Mouse (Mus musculus): ENCODE results near the gene Dnajc15. TPM values are rescaled to one million over a fixed set of nuclear protein-coding genes. Genes with fewer than 3 reads are reported as not detected.

The Dnajc15 gene
- polyA plus RNA-seq (2011; ENCODE audit: insufficient read length, low read depth, missing spikeins), result 31.7 and 54.7 TPM in 2 replicates

DNA sequence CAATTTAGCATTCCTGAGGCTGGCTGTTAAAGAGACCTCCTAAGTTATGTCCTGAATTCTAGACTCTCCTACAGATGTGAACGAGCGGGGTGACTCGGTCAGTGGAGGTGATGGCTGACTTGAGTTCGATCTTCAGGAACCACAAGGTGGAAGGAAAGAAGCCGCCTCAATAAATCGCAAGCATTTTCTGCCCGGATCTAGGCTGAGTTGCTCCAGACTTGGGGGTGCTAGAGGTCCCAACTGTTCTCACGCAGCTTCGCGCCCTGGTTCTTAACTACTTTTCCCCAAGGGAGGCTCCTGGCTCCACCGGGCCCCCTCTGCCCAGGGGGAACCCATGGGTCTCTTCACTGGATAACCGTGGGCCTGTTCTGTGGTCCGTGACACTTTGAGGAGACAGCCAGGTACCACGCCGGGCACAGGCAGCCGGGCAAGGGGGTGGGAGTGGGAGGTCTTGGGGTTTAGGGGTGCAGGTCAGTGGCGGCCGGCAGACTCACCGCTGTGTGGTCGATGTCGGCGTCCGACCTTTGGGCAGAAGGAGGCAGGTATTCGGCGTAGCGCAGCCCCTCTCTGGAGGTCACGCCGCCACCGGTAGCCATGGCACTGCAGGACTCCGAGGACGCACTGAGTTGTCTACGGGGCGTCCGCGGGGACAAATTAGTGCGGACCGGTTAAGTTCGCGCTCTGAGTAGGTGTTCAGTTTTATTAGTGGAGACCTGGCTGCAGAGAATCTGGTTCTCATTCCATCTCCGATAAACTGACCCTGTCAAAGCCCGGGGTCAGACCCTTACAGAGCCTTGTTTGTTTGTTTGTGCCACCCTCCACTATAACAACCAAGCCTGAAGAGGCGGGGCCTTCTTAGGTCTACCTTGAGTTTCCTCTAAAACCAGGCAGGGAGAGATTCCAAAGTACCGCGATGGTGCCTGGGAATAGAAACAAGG, at the start of gene Dnajc15:
Gene Dnajc15 (minus strand): TSS at position 822 of the 938 bp plus-strand sequence.
- peak within 1 kb of the TSS; percentile 99 for H3K4me3 ChIP-seq (ENCODE audit: insufficient read depth, low read length)
- no peak within 1 kb of the TSS for H3K27ac ChIP-seq (ENCODE audit: insufficient read depth, low read length)
- no peaks in the 10 kb centered on the region for H3K4me1 ChIP-seq (ENCODE audit: control insufficient read depth, insufficient read depth, low read length)
- TF ChIP-seq CTCF (IDR thresholded peaks at IDR 0.05; ENCODE audit: borderline replicate concordance, insufficient read depth, low read length) (no peak), POLR2A (IDR thresholded peaks at IDR 0.05; ENCODE audit: low read depth, low read length) (peak; percentile 54; the same call in 1 of the 2 replicates)

DNA sequence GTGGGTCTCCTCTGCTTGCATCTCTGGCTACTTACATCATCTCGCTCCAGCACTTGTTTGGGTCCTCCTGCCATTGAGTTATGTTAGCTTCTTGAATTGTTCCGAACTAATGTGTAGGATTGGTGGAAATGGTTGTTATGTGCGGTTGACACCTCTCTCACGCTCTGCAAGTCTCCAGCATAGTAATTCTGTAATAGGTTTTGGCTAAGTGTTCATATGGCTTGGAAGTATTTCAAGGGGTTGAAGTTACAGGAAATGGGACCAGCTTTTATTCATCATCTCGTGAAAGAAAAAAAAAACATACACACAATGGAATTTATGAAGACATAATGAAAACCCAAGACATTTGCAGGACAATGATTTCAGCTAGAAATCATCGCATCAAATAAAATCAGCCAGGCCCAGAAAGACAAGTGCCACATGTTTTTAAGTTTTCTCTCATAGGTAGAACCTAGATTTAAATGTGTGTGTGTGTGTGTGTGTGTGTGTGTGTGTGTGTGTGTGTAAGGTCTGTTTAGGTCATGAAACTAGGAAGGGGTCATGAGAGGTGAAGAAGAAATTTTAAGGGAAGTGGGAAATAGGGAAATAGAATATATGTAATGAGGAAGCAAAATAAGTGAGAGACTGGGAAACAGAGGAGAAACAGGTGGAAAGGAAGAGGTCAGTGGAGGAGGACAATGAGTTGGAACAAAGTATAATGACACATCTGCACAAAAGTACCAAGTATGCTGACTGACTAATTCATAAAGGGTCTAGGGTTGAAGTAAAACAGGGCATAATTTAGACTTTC, 48.3 kb upstream of the Dnajc15 start:
- Histone ChIP-seq H3K4me1 (ENCODE audit: control insufficient read depth, insufficient read depth, low read length) (no peaks in the 10 kb centered on the region), H3K27ac (ENCODE audit: insufficient read depth, low read length) (no peak overlapping the region; the same call in 1 of the 2 replicates), H3K4me3 (ENCODE audit: insufficient read depth, low read length) (no peak overlapping the region)
- TF ChIP-seq POLR2A (IDR thresholded peaks at IDR 0.05; ENCODE audit: low read depth, low read length) (no peak; the same call in 1 of the 2 replicates), CTCF (IDR thresholded peaks at IDR 0.05; ENCODE audit: borderline replicate concordance, insufficient read depth, low read length) (no peak)

DNA sequence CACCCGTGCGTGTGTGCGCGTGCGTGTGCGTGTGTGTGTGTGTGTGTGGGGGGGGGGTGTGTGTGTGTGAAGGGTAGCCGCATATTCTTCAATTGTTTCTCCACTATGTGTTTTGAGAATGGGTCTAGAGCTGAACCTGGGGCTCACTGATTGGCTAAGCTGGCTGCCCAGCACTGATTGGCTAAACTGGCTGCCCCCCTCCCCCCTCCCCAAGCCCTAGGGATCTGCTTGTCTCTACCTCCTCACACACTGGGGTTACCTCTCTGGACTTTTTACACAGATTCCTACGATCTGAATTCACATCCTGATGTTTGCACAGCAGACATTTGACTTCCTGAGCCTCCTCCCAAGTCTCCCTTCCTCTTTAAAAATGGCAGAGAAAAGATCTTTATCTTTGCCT, 46.7 kb upstream of the Dnajc15 start:
- no peak overlapping the region for H3K27ac ChIP-seq (ENCODE audit: insufficient read depth, low read length)
- H3K4me3 ChIP-seq (ENCODE audit: insufficient read depth, low read length), result no peak overlapping the region
- TF ChIP-seq POLR2A (IDR thresholded peaks at IDR 0.05; ENCODE audit: low read depth, low read length) (no peak), CTCF (IDR thresholded peaks at IDR 0.05; ENCODE audit: borderline replicate concordance, insufficient read depth, low read length) (no peak)
- no peaks in the 10 kb centered on the region for H3K4me1 ChIP-seq (ENCODE audit: control insufficient read depth, insufficient read depth, low read length)

DNA sequence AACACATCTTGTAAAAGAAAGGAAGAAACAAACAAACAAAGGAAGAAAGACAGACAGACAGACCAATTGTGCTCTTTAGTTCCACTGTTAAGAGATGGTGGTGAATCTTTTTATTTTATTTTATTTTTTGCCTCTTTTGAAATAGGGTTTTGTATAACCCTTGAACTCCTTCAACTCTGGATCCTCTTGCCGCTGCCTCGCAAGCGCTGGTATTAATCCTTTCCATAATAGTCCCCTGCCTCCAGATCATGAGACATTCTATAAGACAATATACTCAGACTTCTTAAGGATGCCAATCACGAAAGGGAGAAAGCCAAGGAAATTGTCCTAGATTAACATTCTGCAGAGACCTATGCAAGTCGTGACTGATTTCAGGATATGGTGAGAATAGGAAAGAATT, 40.9 kb upstream of the Dnajc15 start:
- TF ChIP-seq POLR2A (IDR thresholded peaks at IDR 0.05; ENCODE audit: low read depth, low read length) (no peak), CTCF (IDR thresholded peaks at IDR 0.05; ENCODE audit: borderline replicate concordance, insufficient read depth, low read length) (no peak)
- Histone ChIP-seq H3K27ac (ENCODE audit: insufficient read depth, low read length) (no peak overlapping the region), H3K4me3 (ENCODE audit: insufficient read depth, low read length) (no peak overlapping the region), H3K4me1 (ENCODE audit: control insufficient read depth, insufficient read depth, low read length) (no peaks in the 10 kb centered on the region)

DNA sequence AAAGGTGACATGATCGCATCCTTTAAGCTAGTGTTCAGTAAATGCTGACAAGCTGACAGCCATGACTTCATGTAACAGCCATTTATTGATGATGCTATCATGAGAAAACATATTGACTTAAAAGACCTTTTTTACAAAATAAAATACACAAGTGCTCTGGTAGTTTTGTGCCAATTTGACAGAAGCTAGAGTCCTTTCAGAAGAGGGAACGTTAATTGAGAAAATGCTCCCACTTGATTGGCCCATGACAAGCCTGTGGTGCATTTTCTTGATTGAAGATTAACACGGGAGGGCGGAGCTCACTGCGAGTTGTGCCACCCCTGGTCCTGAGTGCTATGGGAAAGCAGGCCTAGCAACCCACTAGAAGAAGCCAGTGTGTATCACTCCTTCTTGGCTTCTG, 31.7 kb upstream of the Dnajc15 start:
- no peaks in the 10 kb centered on the region for H3K4me1 ChIP-seq (ENCODE audit: control insufficient read depth, insufficient read depth, low read length)
- TF ChIP-seq CTCF (IDR thresholded peaks at IDR 0.05; ENCODE audit: borderline replicate concordance, insufficient read depth, low read length) (no peak), POLR2A (IDR thresholded peaks at IDR 0.05; ENCODE audit: low read depth, low read length) (no peak)
- no peak overlapping the region for H3K4me3 ChIP-seq (ENCODE audit: insufficient read depth, low read length)
- H3K27ac ChIP-seq (ENCODE audit: insufficient read depth, low read length), result no peak overlapping the region

DNA sequence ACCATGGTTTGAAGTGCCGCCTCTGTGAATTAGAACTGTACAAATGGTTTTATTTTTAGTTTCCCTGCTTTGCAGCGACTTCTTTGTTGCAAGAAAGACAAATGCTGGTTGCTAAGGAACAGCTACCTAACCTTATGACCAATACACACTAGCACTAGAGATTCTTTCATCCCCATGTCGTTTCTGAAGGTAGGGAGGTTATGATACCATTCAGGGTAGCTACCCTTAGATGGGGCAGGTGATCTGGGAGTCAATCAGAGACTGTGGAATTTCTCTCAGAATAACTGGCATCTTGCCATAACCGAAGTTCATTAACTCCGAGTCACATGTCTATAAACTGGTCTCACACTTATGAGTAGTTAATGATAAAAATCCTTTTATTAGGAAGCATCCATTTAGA, 30.5 kb upstream of the Dnajc15 start:
- H3K4me3 ChIP-seq (ENCODE audit: insufficient read depth, low read length), result no peak overlapping the region
- TF ChIP-seq POLR2A (IDR thresholded peaks at IDR 0.05; ENCODE audit: low read depth, low read length) (no peak), CTCF (IDR thresholded peaks at IDR 0.05; ENCODE audit: borderline replicate concordance, insufficient read depth, low read length) (no peak)

DNA sequence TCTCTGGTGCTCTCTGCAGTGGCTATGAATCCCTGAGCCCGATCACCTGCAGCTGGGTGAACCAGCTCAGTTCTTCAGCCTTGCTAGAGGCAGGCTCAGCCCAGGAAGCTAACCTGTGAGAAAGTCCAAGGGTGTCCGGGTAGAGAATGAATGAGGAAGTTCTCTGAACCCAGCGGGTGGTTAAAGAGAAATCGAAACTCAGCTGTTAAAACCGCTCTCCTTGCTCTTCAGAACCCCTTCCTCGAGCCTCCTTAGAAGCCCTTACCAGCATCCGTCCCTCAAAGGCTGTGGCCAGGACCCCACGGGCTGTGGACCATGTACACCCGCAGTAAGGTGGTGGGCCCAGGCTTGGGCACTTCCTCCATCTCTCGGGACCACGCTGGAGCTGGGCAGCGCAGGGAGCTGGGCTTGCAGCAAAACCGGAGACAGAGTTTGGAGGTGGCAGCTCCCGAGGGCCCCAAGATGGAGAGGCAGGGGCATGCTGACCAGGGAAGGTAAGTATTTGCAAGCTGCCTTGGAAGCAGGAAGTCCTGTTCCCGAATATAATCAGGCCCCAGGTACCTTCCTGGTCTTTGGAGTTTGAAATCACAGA, 29.3 kb upstream of the Dnajc15 start, which contains the start of gene Epsti1:
Gene Epsti1 (plus strand): TSS at position 69 of the 592 bp plus-strand sequence.
- H3K27ac ChIP-seq (ENCODE audit: insufficient read depth, low read length), result no peak within 1 kb of the TSS
- H3K4me1 ChIP-seq (ENCODE audit: control insufficient read depth, insufficient read depth, low read length), result no peaks in the 10 kb centered on the region
- no peak within 1 kb of the TSS for H3K4me3 ChIP-seq (ENCODE audit: insufficient read depth, low read length)
- TF ChIP-seq POLR2A (IDR thresholded peaks at IDR 0.05; ENCODE audit: low read depth, low read length), result no peak
- TF ChIP-seq CTCF (IDR thresholded peaks at IDR 0.05; ENCODE audit: borderline replicate concordance, insufficient read depth, low read length), result no peak

More for the DNA sequence above, 30.5 kb upstream of the Dnajc15 start:
- Histone ChIP-seq H3K27ac (ENCODE audit: insufficient read depth, low read length) (no peak overlapping the region), H3K4me1 (ENCODE audit: control insufficient read depth, insufficient read depth, low read length) (no peaks in the 10 kb centered on the region)

GRCm38 (mm10) chr14:77902541-77902940, 27.6 kb upstream of the Dnajc15 start:
- Histone ChIP-seq H3K4me3 (ENCODE audit: insufficient read depth, low read length) (no peak overlapping the region), H3K27ac (ENCODE audit: insufficient read depth, low read length) (no peak overlapping the region), H3K4me1 (ENCODE audit: control insufficient read depth, insufficient read depth, low read length) (no peaks in the 10 kb centered on the region)
- TF ChIP-seq POLR2A (IDR thresholded peaks at IDR 0.05; ENCODE audit: low read depth, low read length) (no peak), CTCF (IDR thresholded peaks at IDR 0.05; ENCODE audit: borderline replicate concordance, insufficient read depth, low read length) (no peak)

DNA sequence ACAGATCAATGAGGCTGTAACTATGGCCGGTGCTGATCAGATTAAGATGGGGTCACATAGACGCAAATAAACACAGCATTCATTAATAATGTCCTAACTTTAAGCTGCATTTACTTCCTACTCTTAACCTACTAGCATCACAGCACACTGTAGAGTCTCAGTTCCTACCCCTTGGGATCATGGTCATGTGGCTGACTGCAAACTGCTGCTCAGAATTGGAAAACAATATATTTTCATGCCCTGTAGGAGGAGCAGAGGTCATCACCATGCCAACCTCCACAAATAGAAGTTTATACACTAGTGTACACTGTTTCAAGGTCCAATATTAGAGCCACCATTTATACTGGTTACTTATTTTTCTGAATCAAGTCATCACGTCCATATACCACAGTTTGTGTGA, 21.0 kb upstream of the Dnajc15 start:
- H3K27ac ChIP-seq (ENCODE audit: insufficient read depth, low read length), result no peak overlapping the region
- H3K4me3 ChIP-seq (ENCODE audit: insufficient read depth, low read length), result no peak overlapping the region
- TF ChIP-seq POLR2A (IDR thresholded peaks at IDR 0.05; ENCODE audit: low read depth, low read length) (no peak), CTCF (IDR thresholded peaks at IDR 0.05; ENCODE audit: borderline replicate concordance, insufficient read depth, low read length) (no peak)
- no peaks in the 10 kb centered on the region for H3K4me1 ChIP-seq (ENCODE audit: control insufficient read depth, insufficient read depth, low read length)

Measured in embryonic fibroblast, embryonic 13.5 days (primary cell).